14 mouse cellular contexts compared by ENCODE assay signal in the genomic region with DNA sequence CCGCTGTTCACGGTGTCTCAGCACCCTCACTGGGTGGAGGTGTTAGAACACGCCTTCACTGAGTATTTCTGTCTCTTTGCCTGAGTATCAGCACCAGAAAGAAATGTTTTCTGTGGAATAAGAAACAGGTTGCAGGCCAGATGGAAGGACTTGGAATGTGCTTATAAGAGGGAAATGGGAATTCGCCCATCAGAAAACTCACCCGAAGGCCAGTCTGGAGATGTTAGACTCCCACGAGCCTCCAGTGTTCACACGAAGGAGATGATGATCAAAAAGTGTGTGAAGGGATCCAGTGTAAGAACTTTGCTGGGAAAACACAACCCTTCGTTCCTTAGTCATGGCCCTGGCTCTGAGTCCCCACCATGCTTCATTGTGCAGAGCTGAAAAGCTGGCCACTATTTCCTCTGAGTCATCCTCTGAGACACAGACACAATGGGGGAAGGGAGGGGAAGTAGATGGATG. TPM values are rescaled to one million over a fixed set of nuclear protein-coding genes. Genes with fewer than 3 reads are reported as not detected.
DNase-seq lines count a peak whose midpoint lies in the region; ATAC-seq and TF ChIP-seq lines count a peak whose summit lies in the region.
"Had no signal": no experiment of that assay in that cellular context is flagged by ENCODE, and none has a peak within 500 bp of the region (broad histone marks: within the 10 kb centered on the region; RNA-seq: fewer than 3 reads in every experiment).

No protein-coding gene starts in this region.

- no peaks in the 10 kb centered on the region for H3K27me3 ChIP-seq in forebrain, embryonic 16.5 days (replicated peaks; ENCODE audit: control insufficient read depth, insufficient read depth, low read length)
- peaks cover 10% of the 10 kb centered on the region; the same call in 1 of the 2 replicates for H3K27me3 ChIP-seq in forebrain, embryonic 12.5 days
- H3K27me3 ChIP-seq: neural tube, embryonic 15.5 days had no signal

- H3K9ac ChIP-seq in forebrain, embryonic 16.5 days (replicated peaks; ENCODE audit: low read depth, low read length) = no peak overlapping the region
- no peak overlapping the region for H3K9ac ChIP-seq in forebrain, embryonic 12.5 days
- H3K9ac ChIP-seq: lung, embryonic 15.5 days; midbrain, embryonic 13.5 days; neural tube, embryonic 15.5 days had no signal

- H3K4me2 ChIP-seq in forebrain, embryonic 16.5 days (ENCODE audit: low read length) = no peak overlapping the region
- H3K4me2 ChIP-seq in forebrain, embryonic 12.5 days = no peak overlapping the region
- H3K4me2 ChIP-seq: lung, embryonic 15.5 days; midbrain, embryonic 13.5 days; neural tube, embryonic 15.5 days had no signal

- ATAC-seq in forebrain, embryonic 16.5 days = no peak
- ATAC-seq in forebrain, embryonic 12.5 days (ENCODE audit: low FRiP score) = no peak
- ATAC-seq: midbrain, embryonic 13.5 days had no signal

- no peak for TF ChIP-seq CTCF in layer of hippocampus, adult 2 months (conservative IDR thresholded peaks at IDR 0.05)

- H3K36me3 ChIP-seq in forebrain, embryonic 16.5 days (ENCODE audit: control insufficient read depth, insufficient read depth) = no peaks in the 10 kb centered on the region
- no peaks in the 10 kb centered on the region for H3K36me3 ChIP-seq in forebrain, embryonic 12.5 days (replicated peaks)
- H3K36me3 ChIP-seq: lung, embryonic 15.5 days; midbrain, embryonic 13.5 days; neural tube, embryonic 15.5 days had no signal

- H3K4me3 ChIP-seq in forebrain, embryonic 16.5 days (replicated peaks; ENCODE audit: low read length) = no peak overlapping the region
- H3K4me3 ChIP-seq in forebrain, embryonic 12.5 days (replicated peaks) = no peak overlapping the region
- H3K4me3 ChIP-seq in layer of hippocampus, adult 2 months = no peak overlapping the region
- H3K4me3 ChIP-seq: lung, embryonic 15.5 days; midbrain, embryonic 13.5 days; neural tube, embryonic 15.5 days had no signal

- intact Hi-C loops in left cerebral cortex, postnatal 4 days (cut with DNase I) = no loop called here

- no peaks in the 10 kb centered on the region for H3K9me3 ChIP-seq in forebrain, embryonic 16.5 days (ENCODE audit: control insufficient read depth, low read length)
- no peaks in the 10 kb centered on the region for H3K9me3 ChIP-seq in forebrain, embryonic 12.5 days
- H3K9me3 ChIP-seq: lung, embryonic 15.5 days; midbrain, embryonic 13.5 days; neural tube, embryonic 15.5 days had no signal

- peak; percentile 68 for DNase-seq in left cerebral cortex, adult 11 months (ENCODE audit: low spot score)
- no peak for DNase-seq in left cerebral cortex, postnatal 4 days
- peak; percentile 51 to 81 for DNase-seq in layer of hippocampus, adult 2 months (ENCODE audit: low spot score in 2 of 2)
- peak; percentile 18 for DNase-seq in skeletal muscle tissue, adult 2 months (ENCODE audit: low read depth, low spot score)
- no peak for DNase-seq in yolk sac, embryonic 10.5 days (ENCODE audit: low spot score)
- no peak for DNase-seq in lung, postnatal 14 days
- DNase-seq: kidney, adult 2 months; thymus, postnatal 25 days had no signal

- 60% methylated on average over 8 of the region's 8 CpGs for WGBS in forebrain, embryonic 16.5 days
- WGBS in forebrain, embryonic 12.5 days = 80% methylated on average over 8 of the region's 8 CpGs

- H3K27ac ChIP-seq in forebrain, embryonic 16.5 days (ENCODE audit: low read length) = peak overlapping the region; percentile 27; the same call in 1 of the 2 replicates
- no peak overlapping the region for H3K27ac ChIP-seq in forebrain, embryonic 12.5 days
- peak overlapping the region; percentile 81 for H3K27ac ChIP-seq in layer of hippocampus, adult 2 months
- H3K27ac ChIP-seq: lung, embryonic 15.5 days; midbrain, embryonic 13.5 days; neural tube, embryonic 15.5 days had no signal

- H3K4me1 ChIP-seq in forebrain, embryonic 16.5 days (replicated peaks; ENCODE audit: control insufficient read depth, insufficient read depth, low read length) = peaks cover 12% of the 10 kb centered on the region
- H3K4me1 ChIP-seq in forebrain, embryonic 12.5 days = peaks cover 11% of the 10 kb centered on the region

RNA-seq across cellular contexts. Expression of gene Pxdn, which starts 3.3 kb away (rescaled TPM):
- polyA plus RNA-seq in forebrain, embryonic 16.5 days (2015; fragmentation: Nextera tagmentation; extraction: Ambion mirVana) = 51.1 and 53.3 TPM in 2 replicates
- polyA plus RNA-seq in forebrain, embryonic 12.5 days (2016; fragmentation: Nextera tagmentation; extraction: Ambion mirVana) = 67.6 and 72.1 TPM in 2 replicates
- 10 to 100 TPM; 82.6 to 83.3 TPM for total RNA-seq in left cerebral cortex, postnatal 4 days (2021)
- 10 to 100 TPM; 77.9 to 78.1 TPM for total RNA-seq in layer of hippocampus, adult 2 months (2021)
- total RNA-seq: hematopoietic stem cell, adult 5-6 weeks had no signal

Comparison
In these comparisons a context has a peak if more than half of its experiments do, and no peak if none do; other contexts are left out.
1. DNase-seq: peak in left cerebral cortex, adult 11 months (single experiment), layer of hippocampus, adult 2 months (2 of 2) and skeletal muscle tissue, adult 2 months (single experiment); none in left cerebral cortex, postnatal 4 days (single experiment), yolk sac, embryonic 10.5 days (single experiment) and lung, postnatal 14 days (single experiment).